Mouse (Mus musculus): ENCODE measurements around the gene Pak1. TPM values are rescaled to one million over a fixed set of nuclear protein-coding genes. Genes with fewer than 3 reads are reported as not detected.
A peak's percentile ranks its signal among the peaks of the same experiment; 100 is the strongest.

Pak1 gene
- polyA plus RNA-seq, 1 experiment from 2014 or later: 15.3 TPM

DNA sequence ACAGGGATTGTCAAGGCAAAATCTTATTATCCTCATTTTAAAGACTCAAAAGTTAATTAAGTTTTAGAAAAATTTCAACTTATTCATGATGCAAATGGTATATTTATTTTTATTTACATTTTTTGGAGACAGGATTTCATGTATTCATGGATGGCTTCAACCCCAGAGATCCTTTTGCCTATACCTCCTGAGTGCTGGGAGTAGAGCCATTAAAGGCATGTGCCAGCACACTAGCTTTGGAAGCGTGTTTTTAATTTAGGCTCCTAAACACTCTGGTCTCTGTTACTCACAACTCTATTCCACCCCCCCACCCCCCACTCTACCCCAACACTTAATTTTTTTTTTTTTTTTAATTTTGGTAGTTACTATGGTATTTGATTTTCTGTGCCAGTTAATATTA, 80.4 kb downstream of the Pak1 start:
- ATAC-seq (ENCODE audit: borderline replicate concordance, extremely low read depth, low FRiP score, low TSS enrichment): no peak

DNA sequence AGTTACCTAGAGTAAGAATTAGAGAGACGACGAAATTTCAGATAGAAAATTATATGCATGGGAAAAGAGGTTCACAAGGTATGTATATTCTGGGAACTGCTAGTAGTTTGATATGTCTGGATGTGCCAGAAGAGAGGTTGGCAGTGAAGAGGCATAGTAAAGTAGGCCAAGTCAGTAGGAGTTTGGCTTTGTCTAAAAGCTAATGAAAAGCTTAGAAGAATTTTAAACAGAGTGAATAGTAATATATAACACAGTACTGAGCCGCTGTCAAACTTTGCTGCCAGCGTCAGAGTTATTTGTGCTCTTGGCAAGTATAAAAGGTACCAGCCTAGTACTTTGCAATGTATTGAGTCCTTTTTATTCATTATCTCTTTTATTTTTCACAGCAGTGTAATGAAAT, 84.1 kb downstream of the Pak1 start:
- no peak overlapping the region for H3K4me3 ChIP-seq
- H3K9ac ChIP-seq: no peak overlapping the region
- ATAC-seq (ENCODE audit: borderline replicate concordance, extremely low read depth, low FRiP score, low TSS enrichment): no peak
- no peaks in the 10 kb centered on the region for H3K9me3 ChIP-seq
- H3K36me3 ChIP-seq: no peaks in the 10 kb centered on the region
- no peaks in the 10 kb centered on the region for H3K27me3 ChIP-seq
- H3K4me2 ChIP-seq: no peak overlapping the region
- 88% methylated on average over 4 of the region's 4 CpGs for WGBS
- no peak overlapping the region for H3K27ac ChIP-seq
- no peaks in the 10 kb centered on the region for H3K4me1 ChIP-seq

More for the DNA sequence above, 80.4 kb downstream of the Pak1 start:
- H3K36me3 ChIP-seq: no peaks in the 10 kb centered on the region
- no peak overlapping the region for H3K9ac ChIP-seq
- H3K27me3 ChIP-seq: no peaks in the 10 kb centered on the region
- no peak overlapping the region for H3K4me2 ChIP-seq
- WGBS: 94% methylated on average over 1 of the region's 1 CpGs
- H3K4me3 ChIP-seq: no peak overlapping the region
- H3K4me1 ChIP-seq: no peaks in the 10 kb centered on the region
- H3K27ac ChIP-seq: no peak overlapping the region
- H3K9me3 ChIP-seq: no peaks in the 10 kb centered on the region

DNA sequence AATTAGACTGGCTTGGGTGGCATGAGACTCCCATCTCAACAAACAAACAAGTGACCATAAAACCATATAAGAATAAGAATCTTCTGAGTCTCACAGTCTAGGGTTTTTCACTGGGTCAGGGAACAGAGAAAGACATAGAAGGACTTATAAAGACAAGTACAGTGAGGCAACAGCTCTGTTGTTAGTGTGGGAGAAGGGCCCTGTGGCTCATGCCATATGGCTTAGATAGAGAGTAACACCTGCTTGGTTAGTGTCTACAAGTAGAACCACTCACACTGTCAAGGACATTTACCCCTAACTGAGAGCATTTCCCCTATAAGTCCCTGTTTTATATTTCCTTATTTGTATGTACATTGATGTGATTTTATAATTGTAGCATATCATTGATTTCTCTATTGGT, 85.0 kb downstream of the Pak1 start:
- no peak for ATAC-seq (ENCODE audit: borderline replicate concordance, extremely low read depth, low FRiP score, low TSS enrichment)
- H3K4me3 ChIP-seq: no peak overlapping the region
- no peaks in the 10 kb centered on the region for H3K27me3 ChIP-seq
- no peak overlapping the region for H3K4me2 ChIP-seq
- H3K4me1 ChIP-seq: no peaks in the 10 kb centered on the region
- no peaks in the 10 kb centered on the region for H3K9me3 ChIP-seq
- no peak overlapping the region for H3K9ac ChIP-seq
- no peaks in the 10 kb centered on the region for H3K36me3 ChIP-seq
- no peak overlapping the region for H3K27ac ChIP-seq

DNA sequence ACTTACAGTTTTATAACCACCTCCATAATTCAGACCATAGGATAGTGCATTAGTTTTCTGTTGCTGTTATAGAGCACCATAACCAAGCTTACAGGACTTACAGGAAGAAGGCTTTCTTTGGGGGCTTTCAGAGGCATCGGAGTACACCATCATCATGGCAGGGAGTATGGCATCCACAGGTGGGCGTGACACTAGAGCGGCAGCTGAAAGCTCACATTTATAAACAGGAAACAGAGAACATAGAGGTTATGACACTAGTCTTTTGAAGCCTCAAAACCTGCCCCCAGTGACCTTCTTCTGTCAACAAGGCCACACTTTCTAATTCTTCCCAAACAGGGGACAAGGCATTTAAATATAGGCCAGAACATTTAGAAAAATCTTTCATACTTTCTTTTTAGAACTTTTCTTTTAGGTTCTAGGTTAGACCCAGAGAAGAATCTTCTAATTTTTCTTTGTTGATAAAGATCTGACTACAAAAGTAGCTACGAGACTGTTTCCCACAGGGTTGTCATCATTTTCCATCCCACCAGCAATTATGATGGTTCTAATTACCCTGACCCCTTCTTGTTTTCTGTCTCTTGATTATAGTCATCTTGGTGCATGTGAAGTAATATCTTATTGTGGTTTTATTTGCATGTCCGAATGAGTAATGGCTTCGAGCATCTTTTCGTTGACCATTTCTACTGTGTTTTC, 89.7 kb downstream of the Pak1 start:
- Histone ChIP-seq H3K4me1 (no peaks in the 10 kb centered on the region), H3K9ac (no peak overlapping the region), H3K27me3 (no peaks in the 10 kb centered on the region), H3K4me3 (no peak overlapping the region), H3K27ac (no peak overlapping the region), H3K4me2 (no peak overlapping the region), H3K9me3 (no peaks in the 10 kb centered on the region), H3K36me3 (no peaks in the 10 kb centered on the region)
- WGBS: 78% methylated on average over 7 of the region's 7 CpGs
- ATAC-seq (ENCODE audit: borderline replicate concordance, extremely low read depth, low FRiP score, low TSS enrichment): no peak

DNA sequence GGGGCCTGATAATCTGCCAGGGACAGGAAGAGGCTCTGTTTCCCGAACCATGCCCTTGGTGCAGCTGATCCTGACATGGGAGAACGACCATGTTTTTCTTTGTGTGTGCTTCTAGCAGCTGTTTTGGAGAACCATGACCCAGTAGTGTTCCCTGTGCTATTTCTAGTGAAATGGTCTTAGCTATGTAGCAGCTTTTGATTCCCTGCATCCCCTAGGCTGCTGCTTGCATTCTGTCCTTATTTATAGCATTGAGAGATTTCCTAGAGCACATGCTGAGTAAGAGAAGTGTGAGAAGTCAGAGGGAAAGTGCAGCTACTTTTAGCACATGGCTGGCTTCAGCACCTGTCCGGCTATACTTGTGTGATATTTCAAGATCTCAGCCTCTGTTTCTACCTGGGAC, 123.3 kb downstream of the Pak1 start:
- ATAC-seq (ENCODE audit: borderline replicate concordance, extremely low read depth, low FRiP score, low TSS enrichment): no peak

DNA sequence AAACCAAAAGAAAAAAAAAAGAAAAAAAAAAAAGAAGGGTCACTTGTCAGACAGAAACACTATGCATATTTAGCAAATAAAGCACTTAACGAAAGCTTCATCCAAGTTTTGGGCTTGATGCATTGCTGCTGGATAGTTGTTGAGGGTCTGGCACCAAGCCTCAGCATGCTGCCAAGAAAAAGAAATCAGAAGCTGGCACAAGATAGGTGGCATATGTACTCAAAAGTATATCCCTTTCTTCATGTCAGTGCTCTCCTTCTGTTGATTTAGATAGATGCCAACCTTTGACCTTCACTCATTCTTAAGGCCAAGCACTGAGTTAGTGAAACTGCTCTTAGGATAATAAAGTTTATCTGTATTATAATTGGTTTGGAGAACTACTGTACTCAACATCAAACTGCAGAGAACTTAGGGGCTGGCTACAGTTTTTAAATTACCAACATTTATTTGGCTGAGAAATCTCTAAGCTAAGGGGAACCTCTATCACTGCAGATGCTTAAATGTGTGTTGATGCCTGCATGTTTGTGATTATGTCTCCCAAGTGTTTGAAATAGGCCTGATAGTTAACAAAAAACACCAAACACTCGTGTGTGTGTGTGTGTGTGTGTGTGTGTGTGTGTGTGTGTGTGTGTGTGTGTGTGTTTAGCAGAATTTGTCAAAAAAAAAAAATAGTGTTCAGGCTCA, 126.6 kb downstream of the Pak1 start:
- Histone ChIP-seq H3K9me3 (no peaks in the 10 kb centered on the region), H3K27ac (no peak overlapping the region), H3K27me3 (no peaks in the 10 kb centered on the region), H3K4me3 (no peak overlapping the region), H3K9ac (no peak overlapping the region), H3K4me2 (no peak overlapping the region), H3K4me1 (no peaks in the 10 kb centered on the region), H3K36me3 (no peaks in the 10 kb centered on the region)
- WGBS: 35% methylated on average over 2 of the region's 2 CpGs
- peak; percentile 65; the same call in 1 of the 2 replicates for ATAC-seq (ENCODE audit: borderline replicate concordance, extremely low read depth, low FRiP score, low TSS enrichment)

More for the DNA sequence above, 123.3 kb downstream of the Pak1 start:
- no peak overlapping the region for H3K4me3 ChIP-seq
- no peaks in the 10 kb centered on the region for H3K4me1 ChIP-seq
- H3K4me2 ChIP-seq: no peak overlapping the region
- no peaks in the 10 kb centered on the region for H3K27me3 ChIP-seq
- no peak overlapping the region for H3K9ac ChIP-seq
- H3K36me3 ChIP-seq: no peaks in the 10 kb centered on the region
- no peaks in the 10 kb centered on the region for H3K9me3 ChIP-seq
- no peak overlapping the region for H3K27ac ChIP-seq
- 56% methylated on average over 3 of the region's 3 CpGs for WGBS

DNA sequence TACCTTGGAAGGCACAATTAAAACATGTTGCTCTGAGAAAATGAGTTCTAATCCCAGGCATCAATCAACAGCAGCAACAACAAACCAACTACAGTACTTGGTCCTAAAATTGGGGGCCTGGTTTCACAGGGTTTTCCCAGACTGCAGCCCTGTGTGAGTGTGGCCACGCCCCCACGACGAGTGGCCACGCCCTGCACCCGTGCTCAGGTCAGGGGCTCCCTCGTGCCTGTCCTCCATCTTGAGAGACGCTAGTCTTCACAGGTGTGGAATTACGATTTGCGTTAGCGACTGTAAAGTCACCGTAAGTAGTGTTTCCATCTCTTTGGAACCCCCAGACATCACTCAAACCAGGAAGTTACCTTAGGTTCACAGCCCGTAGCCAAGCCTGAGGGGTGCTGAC, 131.4 kb downstream of the Pak1 start, which contains the start of gene Gdpd4:
Gene Gdpd4 (plus strand): TSS at position 214 of the 400 bp plus-strand sequence.
- 67% methylated on average over 12 of the region's 12 CpGs for WGBS
- Histone ChIP-seq H3K4me2 (no peak within 1 kb of the TSS), H3K4me3 (no peak within 1 kb of the TSS), H3K9me3 (no peaks in the 10 kb centered on the region), H3K9ac (no peak within 1 kb of the TSS), H3K4me1 (no peaks in the 10 kb centered on the region), H3K27me3 (no peaks in the 10 kb centered on the region), H3K27ac (no peak within 1 kb of the TSS), H3K36me3 (no peaks in the 10 kb centered on the region)
- no peak for ATAC-seq (ENCODE audit: borderline replicate concordance, extremely low read depth, low FRiP score, low TSS enrichment)

DNA sequence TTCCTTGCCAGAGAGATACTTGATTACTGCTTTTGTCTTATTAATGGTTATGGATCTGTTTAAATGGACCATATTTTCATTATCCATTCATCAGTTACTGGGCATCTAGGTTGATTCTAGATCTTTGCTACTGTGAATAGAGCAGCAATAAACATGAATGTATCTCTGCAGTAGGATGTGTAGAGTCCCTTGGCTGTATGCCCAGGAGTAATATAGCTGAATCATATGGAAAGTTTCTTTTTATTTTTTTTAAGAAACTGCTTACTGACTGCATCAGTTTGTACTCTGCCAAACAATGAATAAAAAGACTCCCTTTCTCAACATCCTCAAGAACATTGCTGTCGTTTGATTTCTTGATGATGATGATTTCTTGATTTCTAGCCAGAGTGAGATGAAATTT, 137.5 kb downstream of the Pak1 start:
- Histone ChIP-seq H3K4me1 (no peaks in the 10 kb centered on the region), H3K27ac (no peak overlapping the region), H3K36me3 (no peaks in the 10 kb centered on the region), H3K4me2 (no peak overlapping the region), H3K27me3 (no peaks in the 10 kb centered on the region), H3K4me3 (no peak overlapping the region), H3K9me3 (no peaks in the 10 kb centered on the region), H3K9ac (no peak overlapping the region)
- 44% methylated on average over 1 of the region's 1 CpGs for WGBS
- ATAC-seq (ENCODE audit: borderline replicate concordance, extremely low read depth, low FRiP score, low TSS enrichment): peak; percentile 78; the same call in 1 of the 2 replicates

DNA sequence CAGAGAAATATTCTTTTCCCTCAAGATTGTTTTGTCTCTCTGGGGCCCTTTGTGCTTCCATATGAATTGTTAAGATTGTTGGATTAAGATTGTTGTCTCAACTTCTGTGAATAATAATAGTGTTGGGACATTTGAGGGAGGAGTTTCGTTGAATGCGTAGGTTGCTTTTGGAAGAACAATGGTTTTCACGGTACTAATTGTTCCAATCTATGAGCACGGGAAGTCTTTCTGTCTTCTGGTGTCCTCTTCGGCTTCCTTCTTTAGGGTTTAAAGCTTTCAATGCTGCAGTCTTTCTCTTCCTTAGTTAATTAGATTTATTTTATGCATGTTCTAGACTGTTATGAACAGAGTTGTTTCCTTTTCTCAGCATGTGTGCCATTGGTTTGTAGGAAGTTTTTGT, 138.6 kb downstream of the Pak1 start:
- Histone ChIP-seq H3K4me2 (no peak overlapping the region), H3K4me1 (no peaks in the 10 kb centered on the region), H3K27ac (no peak overlapping the region), H3K27me3 (no peaks in the 10 kb centered on the region), H3K9me3 (no peaks in the 10 kb centered on the region), H3K9ac (no peak overlapping the region), H3K4me3 (no peak overlapping the region), H3K36me3 (no peaks in the 10 kb centered on the region)
- no peak for ATAC-seq (ENCODE audit: borderline replicate concordance, extremely low read depth, low FRiP score, low TSS enrichment)
- 89% methylated on average over 5 of the region's 5 CpGs for WGBS

DNA sequence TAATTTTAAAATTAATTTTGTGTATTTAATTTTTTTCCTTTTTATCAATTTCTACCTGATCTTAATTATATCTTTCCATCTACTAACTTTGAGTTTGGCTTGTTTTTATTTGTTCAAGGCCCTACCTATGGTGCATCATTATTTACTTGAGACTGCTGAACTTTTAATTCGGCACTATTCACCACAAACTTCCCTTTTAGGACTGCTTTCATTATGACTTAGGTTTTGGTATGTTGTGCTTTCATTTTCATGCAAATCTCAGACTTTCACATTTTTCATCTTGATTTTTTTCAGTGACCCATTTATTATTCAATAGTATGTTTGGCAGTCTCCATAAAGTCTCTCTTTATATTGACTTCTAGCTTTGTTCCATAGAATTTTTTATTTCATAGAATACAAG, 156.1 kb downstream of the Pak1 start:
- ATAC-seq (ENCODE audit: borderline replicate concordance, extremely low read depth, low FRiP score, low TSS enrichment): no peak
- H3K27me3 ChIP-seq: no peaks in the 10 kb centered on the region
- no peaks in the 10 kb centered on the region for H3K9me3 ChIP-seq
- H3K9ac ChIP-seq: no peak overlapping the region
- H3K27ac ChIP-seq: no peak overlapping the region
- H3K36me3 ChIP-seq: no peaks in the 10 kb centered on the region
- H3K4me1 ChIP-seq: no peaks in the 10 kb centered on the region
- 87% methylated on average over 1 of the region's 1 CpGs for WGBS
- H3K4me2 ChIP-seq: no peak overlapping the region
- H3K4me3 ChIP-seq: no peak overlapping the region

Measured in lung, embryonic 15.5 days (tissue).